Mouse (Mus musculus) large intestine, adult 2 months (tissue): ENCODE data around the gene Pdk4. TPM values are rescaled to one million over a fixed set of nuclear protein-coding genes. Genes with fewer than 3 reads are reported as not detected.
A peak's percentile ranks its signal among the peaks of the same experiment; 100 is the strongest.

Experiments
- DNase-seq: peaks from one replicate; pipeline ENCODE4 v3.0.0-alpha.2; 2012; ENCODE audit warnings: low read depth, low spot score
- WGBS: fragments of 180-500 bp; shearing (Covaris S2); methylation state at CpG from one replicate; pipeline ENCODE4 v1.1.7; 2018; 5-methylcytosine and 5-hydroxymethylcytosine counted together
- polyA plus RNA-seq: library from polyadenylated mRNA; depleted of rRNA; stranded (reverse); fragments of >200 nt; gene quantifications from 2 replicates; pipeline ENCODE4 v1.2.3, GENCODE M21; 2012; rRNA removed

The Pdk4 gene
- 0.97 and 1.8 TPM in 2 replicates for polyA plus RNA-seq

DNA sequence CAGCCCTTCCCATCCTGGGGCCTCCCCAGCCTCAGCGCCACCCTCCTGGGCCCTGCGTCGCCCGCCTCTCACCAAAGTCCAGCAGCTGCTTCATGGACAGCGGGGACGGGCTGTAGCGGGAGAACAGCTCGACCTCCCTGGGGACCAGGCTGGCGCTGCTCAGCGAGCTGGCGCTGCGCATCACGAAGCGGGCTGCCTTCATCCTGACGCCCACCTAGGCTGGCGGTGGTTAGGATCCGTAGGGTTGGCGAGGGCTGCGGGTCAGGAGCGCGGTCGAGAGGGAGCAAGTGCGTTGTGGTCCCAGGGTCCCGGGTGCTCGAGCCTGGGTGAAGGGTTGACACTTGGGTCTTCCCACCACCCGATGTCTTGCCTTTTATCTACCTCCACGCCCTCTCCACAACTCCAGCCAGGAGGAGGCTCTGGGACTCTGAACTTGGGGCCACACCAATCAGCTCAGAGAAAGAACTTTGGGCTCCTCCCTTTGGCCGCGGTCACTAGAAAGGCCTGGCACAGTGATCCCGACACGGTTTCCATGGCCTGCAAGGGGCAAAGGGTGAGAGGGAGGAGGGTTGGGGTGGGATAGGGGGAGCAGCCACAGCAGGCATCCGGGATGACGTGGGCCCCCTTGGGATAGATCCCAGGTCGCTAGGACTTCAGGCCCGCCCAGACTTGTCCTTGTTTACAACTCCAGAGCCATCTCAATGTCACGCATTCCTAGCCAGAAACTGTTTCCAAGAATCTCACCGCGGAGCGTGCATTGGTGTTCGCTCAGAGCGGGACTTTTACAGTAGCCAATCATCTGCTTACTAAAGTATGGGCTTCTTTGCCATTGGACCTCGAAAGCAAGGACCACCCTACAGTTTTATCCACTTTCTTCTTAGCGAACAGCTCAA lies at the start of gene Pdk4:
Gene Pdk4 (minus strand): TSS at position 349 of the 893 bp plus-strand sequence.
- DNase-seq, result peak; percentile 62
- 2% methylated on average over 43 of the region's 43 CpGs for WGBS

- WGBS, result 69% methylated on average over 2 of the region's 2 CpGs
- DNase-seq, result no peak
Observed at GRCm38 (mm10) chr6:5537855-5538365, 41.8 kb upstream of the Pdk4 start.

DNA sequence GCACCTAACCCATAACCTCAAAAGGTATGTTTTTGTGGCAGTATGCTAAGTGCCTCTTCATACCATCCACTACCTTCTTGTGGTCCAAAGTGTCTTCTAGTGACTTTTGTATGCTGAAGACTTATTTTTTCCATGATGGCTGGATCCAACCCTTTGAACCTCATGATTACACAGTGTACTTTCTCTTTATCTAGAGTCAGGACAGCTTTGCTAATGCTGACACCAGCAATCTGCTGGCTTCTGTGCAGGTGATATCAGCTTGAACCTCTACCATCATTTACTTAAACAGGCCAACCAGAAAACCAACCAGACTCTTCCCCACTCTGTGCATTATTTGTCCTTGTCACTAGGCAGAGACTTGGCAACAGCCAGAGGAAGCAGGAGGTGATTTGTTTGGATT lies 39.6 kb upstream of the Pdk4 start:
- DNase-seq, result no peak

DNA sequence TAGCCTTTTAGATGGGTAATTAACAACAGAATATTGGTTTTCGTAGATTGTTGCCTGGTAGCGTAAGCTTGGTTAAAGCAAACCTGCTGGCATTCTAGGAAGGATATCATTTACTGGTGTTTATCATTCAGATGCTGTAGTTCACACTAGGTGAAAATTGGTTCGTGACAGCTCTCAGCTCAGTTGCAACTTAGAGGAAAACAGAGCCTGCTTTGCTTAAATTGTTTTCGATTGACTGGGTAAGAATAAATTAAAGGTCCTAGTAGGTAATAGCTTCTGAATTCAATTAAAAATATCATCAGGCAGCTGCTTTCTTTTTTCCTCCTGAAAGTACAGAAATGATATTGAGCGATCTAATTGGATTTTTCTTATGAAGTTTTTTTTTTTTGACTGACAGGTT lies 21.0 kb upstream of the Pdk4 start:
- 86% methylated on average over 5 of the region's 5 CpGs for WGBS
- DNase-seq, result no peak

GRCm38 (mm10) chr6:5509757-5510156 lies 13.6 kb upstream of the Pdk4 start:
- DNase-seq, result peak; percentile 86
- WGBS, result 6% methylated on average over 5 of the region's 5 CpGs

DNA sequence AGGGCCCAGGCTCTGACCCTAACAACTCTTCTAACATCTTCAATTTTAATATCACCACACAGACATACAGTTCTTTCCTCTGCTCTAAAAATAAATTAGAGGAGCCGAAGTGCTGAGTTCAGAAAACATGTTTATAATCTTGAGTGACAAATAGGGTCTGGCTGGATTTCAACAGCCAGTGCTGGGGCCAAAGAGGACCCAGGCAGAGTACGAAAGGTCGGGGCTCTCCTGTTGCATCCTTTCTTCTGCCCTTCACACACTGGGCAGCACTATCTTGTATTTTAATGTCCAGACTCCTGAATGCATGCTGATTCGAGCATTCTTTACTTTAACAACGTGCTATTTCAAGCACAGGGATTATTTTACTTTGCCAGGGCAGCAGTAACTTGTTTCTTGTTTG lies 13.2 kb upstream of the Pdk4 start:
- WGBS, result 4% methylated on average over 5 of the region's 5 CpGs
- no peak for DNase-seq

- no peak for DNase-seq
- 56% methylated on average over 5 of the region's 5 CpGs for WGBS
Observed at GRCm38 (mm10) chr6:5507821-5508220, 11.7 kb upstream of the Pdk4 start.

GRCm38 (mm10) chr6:5506271-5506670 lies 10.2 kb upstream of the Pdk4 start:
- 59% methylated on average over 3 of the region's 3 CpGs for WGBS
- DNase-seq, result no peak

GRCm38 (mm10) chr6:5502810-5503209 lies 6.7 kb upstream of the Pdk4 start:
- no peak for DNase-seq
- 88% methylated on average over 1 of the region's 1 CpGs for WGBS

DNA sequence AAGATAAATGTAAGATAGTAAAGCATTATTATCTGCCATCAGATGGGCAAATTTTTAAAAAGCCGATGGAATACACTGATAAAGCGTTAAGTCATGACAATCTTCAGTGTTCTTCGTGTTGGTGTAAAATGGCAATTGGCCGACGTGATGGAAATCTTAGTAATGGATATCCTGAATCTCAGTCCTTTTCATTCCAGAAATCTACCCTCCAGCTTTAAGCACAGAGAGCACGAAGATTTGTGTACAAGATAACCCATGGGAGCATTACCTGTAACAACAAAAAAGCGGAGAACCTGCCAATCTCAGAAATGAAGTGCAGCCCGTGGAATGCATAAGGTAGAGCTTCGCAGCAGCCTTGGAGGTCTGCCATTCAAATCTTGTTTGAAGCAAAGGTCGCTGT lies 5.4 kb upstream of the Pdk4 start:
- no peak for DNase-seq
- 86% methylated on average over 10 of the region's 10 CpGs for WGBS

GRCm38 (mm10) chr6:5498740-5499139 lies 2.6 kb upstream of the Pdk4 start:
- 84% methylated on average over 11 of the region's 11 CpGs for WGBS
- no peak for DNase-seq

- 59% methylated on average over 3 of the region's 3 CpGs for WGBS
- no peak for DNase-seq
Observed at GRCm38 (mm10) chr6:5496854-5497235, 736 bp upstream of the Pdk4 start.

- WGBS, result 86% methylated on average over 7 of the region's 7 CpGs
- no peak for DNase-seq
Observed at GRCm38 (mm10) chr6:5485028-5485427, 11.1 kb downstream of the Pdk4 start.

DNA sequence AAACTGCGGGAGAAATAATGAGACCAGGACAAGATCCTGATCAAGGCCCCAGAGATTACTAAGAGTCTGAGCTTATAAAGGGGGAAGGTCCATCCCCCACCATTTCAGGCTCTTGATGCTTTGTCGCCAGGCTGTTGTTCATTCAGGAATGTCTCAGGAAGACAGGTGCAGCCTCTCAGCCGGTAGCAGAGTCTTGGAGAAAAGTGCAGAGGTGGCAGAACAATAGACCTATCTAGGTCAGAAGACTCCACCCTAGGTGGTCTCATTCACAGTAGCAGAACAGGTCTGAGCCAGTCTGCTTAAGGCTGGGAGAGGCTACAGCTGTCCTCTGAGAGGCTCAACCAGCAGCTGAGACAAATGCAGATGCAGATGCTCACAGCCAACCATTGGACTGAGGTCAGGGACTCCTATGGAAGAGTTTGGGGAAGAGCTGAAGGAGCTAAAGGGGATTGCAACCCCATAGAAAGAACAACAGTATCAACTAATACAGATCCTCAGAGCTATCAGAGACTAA lies 13.8 kb downstream of the Pdk4 start:
- no peak for DNase-seq
- WGBS, result 70% methylated on average over 3 of the region's 3 CpGs

- no peak for DNase-seq
- 78% methylated on average over 2 of the region's 2 CpGs for WGBS
Observed at GRCm38 (mm10) chr6:5481066-5481465, 15.0 kb downstream of the Pdk4 start.

GRCm38 (mm10) chr6:5474021-5474420 lies 22.1 kb downstream of the Pdk4 start:
- no peak for DNase-seq
- WGBS, result 51% methylated on average over 1 of the region's 1 CpGs

GRCm38 (mm10) chr6:5472692-5473091 lies 23.4 kb downstream of the Pdk4 start:
- 91% methylated on average over 2 of the region's 2 CpGs for WGBS

GRCm38 (mm10) chr6:5470480-5471318 lies 25.4 kb downstream of the Pdk4 start:
- WGBS, result 84% methylated on average over 10 of the region's 10 CpGs
- DNase-seq, result no peak

More at GRCm38 (mm10) chr6:5472692-5473091, 23.4 kb downstream of the Pdk4 start:
- no peak for DNase-seq

DNA sequence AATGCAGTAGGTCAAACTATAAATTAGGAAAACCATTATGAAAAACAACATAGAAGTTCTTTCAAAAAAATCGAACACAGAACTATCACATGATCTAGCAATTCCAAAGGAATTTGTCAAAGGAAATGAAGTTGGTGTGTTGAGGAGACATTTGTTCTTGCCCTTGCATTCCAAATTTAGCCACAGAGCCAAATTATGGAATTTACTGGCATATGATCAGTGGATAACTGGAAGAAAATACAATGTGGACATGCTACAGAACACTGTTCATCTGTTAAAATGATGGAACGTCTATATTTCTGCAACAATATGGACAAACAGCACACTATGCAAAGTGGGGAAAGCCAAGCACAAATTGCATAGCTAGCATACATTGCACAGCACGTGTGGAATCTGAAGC lies 40.3 kb downstream of the Pdk4 start:
- DNase-seq, result no peak
- WGBS, result 73% methylated on average over 3 of the region's 3 CpGs

DNA sequence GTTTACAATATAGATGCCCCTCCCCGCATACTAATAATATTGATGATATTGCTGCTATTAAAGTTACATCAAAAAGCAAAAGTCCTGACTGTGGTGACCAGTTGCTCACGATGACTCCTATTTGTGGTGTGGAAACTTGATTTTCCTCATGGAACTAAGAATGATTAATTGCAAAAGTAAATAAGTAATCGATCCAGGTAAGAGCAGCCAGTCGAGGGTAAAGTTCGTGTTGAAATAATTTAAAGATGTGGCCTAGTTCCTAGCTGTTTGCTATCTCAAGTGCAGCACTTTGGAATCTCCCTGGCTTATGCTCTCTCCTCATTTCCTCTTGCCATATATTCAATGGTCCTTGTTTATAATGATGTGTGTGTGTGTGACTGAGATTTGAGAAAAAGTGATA lies 46.2 kb downstream of the Pdk4 start:
- WGBS, result 46% methylated on average over 5 of the region's 5 CpGs
- no peak for DNase-seq
